Mouse (Mus musculus) kidney, adult 11 months (tissue): ENCODE results near the gene Cfap46.

ENCODE experiments used
- DNase-seq: peaks from one replicate; pipeline ENCODE4 v3.0.0; 2022

The Cfap46 gene

GRCm38 (mm10) chr7:139683706-139684552, at the start of gene Cfap46:
Gene Cfap46, minus strand, starts transcription at chr7:139683817.
- peak; percentile 88 for DNase-seq

GRCm38 (mm10) chr7:139731276-139731696, 47.7 kb upstream of the Cfap46 start:
- no peak for DNase-seq

- DNase-seq, result no peak
Measured at GRCm38 (mm10) chr7:139727072-139727471, 43.5 kb upstream of the Cfap46 start.

GRCm38 (mm10) chr7:139725641-139726040, 42.0 kb upstream of the Cfap46 start:
- DNase-seq, result no peak

GRCm38 (mm10) chr7:139723986-139724385, 40.4 kb upstream of the Cfap46 start:
- no peak for DNase-seq

GRCm38 (mm10) chr7:139721196-139721595, 37.6 kb upstream of the Cfap46 start:
- DNase-seq, result no peak

- DNase-seq, result no peak
Measured at GRCm38 (mm10) chr7:139717781-139718180, 34.2 kb upstream of the Cfap46 start.

- DNase-seq, result no peak
Measured at GRCm38 (mm10) chr7:139711821-139712220, 28.2 kb upstream of the Cfap46 start.

GRCm38 (mm10) chr7:139706411-139707120, 22.9 kb upstream of the Cfap46 start:
- no peak for DNase-seq

- DNase-seq, result no peak
Measured at GRCm38 (mm10) chr7:139705781-139706180, 22.2 kb upstream of the Cfap46 start.

- DNase-seq, result no peak
Measured at GRCm38 (mm10) chr7:139705081-139705480, 21.5 kb upstream of the Cfap46 start.

- no peak for DNase-seq
Measured at GRCm38 (mm10) chr7:139703826-139704199, 20.2 kb upstream of the Cfap46 start.

GRCm38 (mm10) chr7:139703146-139703825, 19.7 kb upstream of the Cfap46 start:
- peak; percentile 49 for DNase-seq

GRCm38 (mm10) chr7:139701651-139702301, 18.2 kb upstream of the Cfap46 start:
- no peak for DNase-seq

- DNase-seq, result no peak
Measured at GRCm38 (mm10) chr7:139692641-139693294, 9.2 kb upstream of the Cfap46 start.

GRCm38 (mm10) chr7:139692211-139692610, 8.6 kb upstream of the Cfap46 start:
- no peak for DNase-seq

GRCm38 (mm10) chr7:139685336-139685735, 1.7 kb upstream of the Cfap46 start:
- DNase-seq, result no peak

GRCm38 (mm10) chr7:139684553-139684929, 924 bp upstream of the Cfap46 start:
- peak; percentile 89 for DNase-seq

GRCm38 (mm10) chr7:139681921-139682598, 1.6 kb downstream of the Cfap46 start:
- no peak for DNase-seq

- DNase-seq, result no peak
Measured at GRCm38 (mm10) chr7:139676433-139676832, 7.2 kb downstream of the Cfap46 start.

GRCm38 (mm10) chr7:139666871-139667270, 16.7 kb downstream of the Cfap46 start:
- DNase-seq, result no peak

GRCm38 (mm10) chr7:139663318-139663717, 20.3 kb downstream of the Cfap46 start:
- DNase-seq, result peak; percentile 11
